In the genomic region with DNA sequence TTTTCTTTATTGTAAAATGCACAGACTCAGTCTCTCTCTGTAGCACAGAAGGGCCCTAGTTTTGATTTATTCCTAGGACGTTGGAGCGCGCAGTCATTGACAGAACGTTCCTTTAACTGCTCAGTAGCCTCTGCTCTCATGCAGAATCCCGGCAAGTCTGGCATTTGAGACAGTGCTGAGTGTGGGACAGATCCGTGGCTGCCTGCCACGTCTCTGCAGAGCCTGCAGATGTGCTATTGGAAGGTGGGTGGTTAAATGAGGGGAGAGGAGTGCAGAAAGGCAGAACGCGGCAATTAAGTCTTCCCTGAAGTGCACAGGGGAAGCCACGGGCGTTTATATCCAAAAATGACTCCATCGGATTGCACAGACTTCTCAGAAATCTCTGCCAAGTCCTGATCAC, we compare ENCODE assay signal across 11 mouse cellular contexts.
DNase-seq lines count a peak whose midpoint lies in the region; ATAC-seq and TF ChIP-seq lines count a peak whose summit lies in the region.
"Had no signal": no experiment of that assay in that cellular context is flagged by ENCODE, and none has a peak within 500 bp of the region (broad histone marks: within the 10 kb centered on the region; RNA-seq: fewer than 3 reads in every experiment).

No protein-coding gene starts in this region.

- H3K4me1 ChIP-seq in heart, embryonic 12.5 days (replicated peaks) = peaks cover 8% of the 10 kb centered on the region; the same call in 1 of the 2 replicates
- H3K4me1 ChIP-seq in neural tube, embryonic 14.5 days (ENCODE audit: control insufficient read depth, insufficient read depth, low read length) = no peaks in the 10 kb centered on the region
- H3K4me1 ChIP-seq in cerebellum, adult 2 months (ENCODE audit: control insufficient read depth, insufficient read depth, low read length) = no peaks in the 10 kb centered on the region; the same call in 1 of the 2 replicates
- H3K4me1 ChIP-seq: stomach, embryonic 15.5 days had no signal

- H3K36me3 ChIP-seq in heart, embryonic 12.5 days = no peaks in the 10 kb centered on the region
- H3K36me3 ChIP-seq in neural tube, embryonic 14.5 days (ENCODE audit: control insufficient read depth, insufficient read depth, low read length) = no peaks in the 10 kb centered on the region
- H3K36me3 ChIP-seq: stomach, embryonic 15.5 days had no signal

- no peak for DNase-seq in heart, adult 18-20 months
- no peak for DNase-seq in neural tube, embryonic 10.5 days (ENCODE audit: extremely low spot score, low spot score)
- DNase-seq in left cerebral cortex, adult 11 months (ENCODE audit: low spot score) = peak; percentile 38
- DNase-seq in telencephalon, adult 2 months (ENCODE audit: low read depth, low spot score) = peak; percentile 67
- no peak for DNase-seq in yolk sac, embryonic 10.5 days (ENCODE audit: low spot score)
- DNase-seq in cerebellum, adult 2 months = no peak

- no peaks in the 10 kb centered on the region for H3K9me3 ChIP-seq in heart, embryonic 12.5 days (replicated peaks)
- H3K9me3 ChIP-seq in neural tube, embryonic 14.5 days (ENCODE audit: control insufficient read depth, low read length) = no peaks in the 10 kb centered on the region
- H3K9me3 ChIP-seq: stomach, embryonic 15.5 days had no signal

- no peak overlapping the region for H3K4me3 ChIP-seq in heart, embryonic 12.5 days
- no peak overlapping the region for H3K4me3 ChIP-seq in neural tube, embryonic 14.5 days (ENCODE audit: low read depth, low read length)
- no peak overlapping the region for H3K4me3 ChIP-seq in cerebellum, adult 2 months (replicated peaks; ENCODE audit: insufficient read depth, low read depth, low read length)
- H3K4me3 ChIP-seq: stomach, embryonic 15.5 days had no signal

- no peak for TF ChIP-seq CTCF in cerebellum, adult 2 months (IDR thresholded peaks at IDR 0.05; ENCODE audit: borderline replicate concordance, insufficient read depth, low read depth, low read length)

- no peaks in the 10 kb centered on the region for H3K27me3 ChIP-seq in heart, embryonic 12.5 days (replicated peaks)
- H3K27me3 ChIP-seq in neural tube, embryonic 14.5 days (ENCODE audit: control insufficient read depth, insufficient read depth, low read length) = no peaks in the 10 kb centered on the region
- H3K27me3 ChIP-seq in cerebellum, adult 2 months (ENCODE audit: control insufficient read depth, insufficient read depth, low read length) = no peaks in the 10 kb centered on the region
- H3K27me3 ChIP-seq: stomach, embryonic 15.5 days had no signal

- H3K4me2 ChIP-seq in heart, embryonic 12.5 days = peak overlapping the region; percentile 46
- H3K4me2 ChIP-seq in neural tube, embryonic 14.5 days (ENCODE audit: low read depth, low read length) = no peak overlapping the region
- H3K4me2 ChIP-seq: liver, embryonic 11.5 days; stomach, embryonic 15.5 days had no signal

- no peak for ATAC-seq in heart, embryonic 12.5 days (ENCODE audit: insufficient number of reproducible peaks, low FRiP score)
- ATAC-seq in neural tube, embryonic 14.5 days (ENCODE audit: low read depth) = peak; percentile 78
- ATAC-seq: CD4-positive, CD25-positive, alpha-beta regulatory T cell, adult 4 months had no signal

- no peak for TF ChIP-seq POLR2A in cerebellum, adult 2 months (IDR thresholded peaks at IDR 0.05; ENCODE audit: borderline replicate concordance, insufficient read depth, low read length)

- 64% methylated on average over 12 of the region's 12 CpGs for WGBS in heart, embryonic 12.5 days
- WGBS in neural tube, embryonic 14.5 days = 69% methylated on average over 12 of the region's 12 CpGs
- 5% methylated on average over 12 of the region's 12 CpGs for WGBS in cerebellum, adult 2 months

- no peak overlapping the region for H3K9ac ChIP-seq in heart, embryonic 12.5 days
- H3K9ac ChIP-seq in neural tube, embryonic 14.5 days (replicated peaks; ENCODE audit: low read depth, low read length) = no peak overlapping the region
- H3K9ac ChIP-seq: stomach, embryonic 15.5 days had no signal

- no peak overlapping the region for H3K27ac ChIP-seq in heart, embryonic 12.5 days (ENCODE audit: poor library complexity, severe bottlenecking)
- H3K27ac ChIP-seq in neural tube, embryonic 14.5 days (ENCODE audit: low read depth, low read length) = no peak overlapping the region
- no peak overlapping the region for H3K27ac ChIP-seq in cerebellum, adult 2 months (ENCODE audit: insufficient read depth, low read length)
- H3K27ac ChIP-seq: stomach, embryonic 15.5 days had no signal

Comparison
In these comparisons a context has a peak if more than half of its experiments do, and no peak if none do; other contexts are left out.
1. DNase-seq: peak in left cerebral cortex, adult 11 months (single experiment) and telencephalon, adult 2 months (single experiment); none in heart, adult 18-20 months (0 of 2), neural tube, embryonic 10.5 days (single experiment), yolk sac, embryonic 10.5 days (single experiment) and cerebellum, adult 2 months (0 of 2).